Mouse (Mus musculus) stomach, postnatal 0 days (tissue): ENCODE data around the gene Prkci.

Experiments used
- CTCF ChIP-seq: IDR thresholded peaks from 2 replicates; pipeline ENCODE4 v1.5.1; 2016; ENCODE audit warnings: antibody characterized with exemption, low read depth, mild to moderate bottlenecking, moderate library complexity
- EP300 ChIP-seq: optimal IDR thresholded peaks from 2 replicates; pipeline ENCODE3; 2016; ENCODE audit warnings: antibody characterized with exemption

DNA sequence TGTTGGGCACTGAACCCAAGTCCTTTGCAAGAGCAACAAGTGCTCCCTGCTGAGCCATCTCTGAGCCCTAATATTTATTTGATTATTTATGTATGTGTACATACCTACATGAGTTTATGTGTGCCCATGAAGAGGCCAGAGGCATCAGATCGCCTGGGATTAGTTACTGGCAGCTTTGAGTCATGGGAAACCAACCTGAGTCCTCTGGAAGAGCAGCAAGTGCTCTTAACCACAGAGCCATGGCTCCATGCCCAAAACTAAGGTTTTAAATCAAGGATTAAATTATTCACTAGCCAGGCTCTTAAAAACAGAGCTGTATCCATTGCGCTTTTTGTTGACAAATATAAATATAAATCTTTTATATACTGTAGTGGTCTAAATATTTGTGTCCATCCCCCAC is 18.8 kb downstream of the Prkci start:
- no peak for TF ChIP-seq CTCF
- TF ChIP-seq EP300, result no peak
